Mouse (Mus musculus): ENCODE data around the gene Patl2.
"Not testable (repeated sequence)": the region's sequence is repeated elsewhere in the genome, so short reads cannot be mapped to it uniquely, and the experiment has no call there.

Patl2 gene

DNA sequence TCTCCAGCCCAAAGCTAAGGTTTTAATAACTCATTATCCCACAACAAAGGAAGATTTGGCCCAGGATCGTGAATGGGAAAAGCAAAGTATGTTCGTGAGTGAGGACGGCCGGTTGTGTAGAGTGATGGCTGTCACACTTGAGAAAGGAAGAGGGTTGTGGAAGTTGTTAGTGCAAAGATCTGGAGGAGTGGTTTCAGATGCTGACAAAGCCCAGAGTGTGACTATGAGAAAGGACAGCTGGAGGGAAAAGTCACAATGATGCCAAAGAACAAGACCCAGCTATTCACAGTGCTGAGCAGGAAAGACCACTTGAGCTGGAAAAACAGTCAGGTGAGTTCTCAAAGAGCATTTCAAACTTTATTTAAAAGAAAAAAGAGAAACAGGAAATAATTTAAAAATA is 76.3 kb downstream of the Patl2 start:
- in situ Hi-C loops (cut with MboI; ENCODE audit: low pct_unique_long_range_greater_than_20kb in 1 of 2, low sequenced_read_pairs in 2 of 2, unreplicated experiment in 1 of 2), result no loop called here

GRCm38 (mm10) chr2:122108101-122108500 is 77.9 kb downstream of the Patl2 start:
- in situ Hi-C loops (cut with MboI; ENCODE audit: low pct_unique_long_range_greater_than_20kb in 1 of 2, low sequenced_read_pairs in 2 of 2, unreplicated experiment in 1 of 2), result no loop called here

DNA sequence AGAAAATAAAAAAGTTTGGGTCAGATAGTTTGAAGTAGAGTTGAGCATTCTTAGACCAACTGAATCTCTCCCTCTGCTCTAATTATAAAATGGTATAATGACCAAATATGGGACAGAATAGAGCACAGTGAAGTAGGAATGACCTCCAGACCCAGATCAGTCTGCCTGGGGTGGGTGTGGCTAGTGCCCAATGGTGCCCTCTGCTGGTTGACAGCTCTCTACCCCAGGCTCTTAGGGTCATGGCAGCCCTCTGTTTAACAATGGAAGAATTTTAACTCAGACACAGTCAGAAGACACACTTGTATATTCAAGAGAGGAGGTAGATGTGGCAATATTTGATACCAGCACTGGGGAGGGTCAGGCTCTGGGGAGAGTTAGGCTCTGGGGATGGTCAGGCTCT is 83.9 kb downstream of the Patl2 start:
- in situ Hi-C loops (cut with MboI; ENCODE audit: low pct_unique_long_range_greater_than_20kb in 1 of 2, low sequenced_read_pairs in 2 of 2, unreplicated experiment in 1 of 2), result no loop called here

- in situ Hi-C loops (cut with MboI; ENCODE audit: low pct_unique_long_range_greater_than_20kb in 1 of 2, low sequenced_read_pairs in 2 of 2, unreplicated experiment in 1 of 2), result not testable (repeated sequence)
These were observed 88.3 kb downstream of the Patl2 start for GRCm38 (mm10) chr2:122097686-122098085.

DNA sequence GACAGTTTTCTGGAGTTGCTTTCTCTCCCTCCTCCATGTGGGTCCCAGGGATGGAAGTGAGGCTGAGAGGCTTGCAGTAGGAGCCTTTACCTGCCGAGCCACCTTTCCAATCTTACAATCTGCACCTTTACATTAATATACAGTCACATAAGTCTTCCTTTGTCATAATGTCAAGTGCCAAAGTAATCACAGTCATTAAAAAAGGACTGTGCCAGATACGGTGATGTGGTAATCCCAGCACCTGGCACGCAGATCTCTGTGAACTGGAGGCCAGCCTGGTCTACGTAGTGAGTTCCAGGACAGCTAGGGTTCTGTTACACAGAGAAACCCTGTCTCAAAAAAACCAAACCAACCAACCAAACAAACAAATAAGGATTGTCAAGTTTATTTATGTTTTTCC is 92.1 kb downstream of the Patl2 start:
- in situ Hi-C loops (cut with MboI; ENCODE audit: low pct_unique_long_range_greater_than_20kb in 1 of 2, low sequenced_read_pairs in 2 of 2, unreplicated experiment in 1 of 2), result no loop called here

DNA sequence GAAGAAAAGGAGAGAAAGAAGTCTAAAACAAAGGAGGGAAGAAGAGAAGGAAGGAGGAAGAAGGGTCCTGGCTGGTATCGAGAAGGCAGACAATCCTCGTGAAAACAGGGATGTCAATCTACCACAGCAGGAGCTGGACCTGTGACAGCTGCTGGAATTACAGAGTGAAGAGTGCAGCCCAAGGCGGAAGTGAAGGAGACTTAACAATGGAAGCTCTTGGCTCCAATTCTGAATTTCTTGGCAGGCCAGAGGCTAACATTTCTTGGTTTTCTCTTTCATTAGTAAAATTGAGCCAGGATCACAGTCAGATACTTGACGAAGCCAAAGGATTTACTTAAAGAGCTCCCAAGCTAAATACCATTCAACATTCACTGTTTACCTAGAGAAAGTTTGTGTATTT is 99.5 kb downstream of the Patl2 start:
- in situ Hi-C loops (cut with MboI; ENCODE audit: low pct_unique_long_range_greater_than_20kb in 1 of 2, low sequenced_read_pairs in 2 of 2, unreplicated experiment in 1 of 2), result no loop called here

DNA sequence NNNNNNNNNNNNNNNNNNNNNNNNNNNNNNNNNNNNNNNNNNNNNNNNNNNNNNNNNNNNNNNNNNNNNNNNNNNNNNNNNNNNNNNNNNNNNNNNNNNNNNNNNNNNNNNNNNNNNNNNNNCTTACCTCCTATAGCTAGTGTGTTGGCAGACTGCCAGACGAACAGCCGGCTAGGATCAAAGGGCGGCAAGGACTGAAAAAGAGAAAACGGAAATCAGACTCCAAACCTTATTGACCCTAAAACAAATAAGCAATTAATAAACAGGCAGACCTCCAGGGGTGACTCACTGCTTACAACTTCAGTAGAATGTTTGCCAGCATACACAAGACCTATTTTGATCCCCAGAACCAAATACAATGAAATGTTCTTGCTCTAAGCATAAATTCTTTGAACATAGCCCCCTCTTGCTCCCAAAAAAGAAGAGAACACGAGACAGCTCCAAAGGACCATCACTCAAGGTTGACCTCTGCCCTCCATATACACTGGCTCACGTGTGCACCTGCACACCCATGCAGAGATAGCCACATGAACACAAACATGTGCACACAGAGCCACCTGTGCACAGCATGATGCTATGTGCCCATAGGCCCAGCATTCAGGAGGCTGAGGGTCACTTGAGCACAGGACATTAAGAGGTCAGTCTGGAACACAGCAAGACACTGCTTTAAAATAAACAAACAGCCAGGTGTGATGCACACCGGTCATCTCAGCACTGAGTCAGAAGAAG is 104.1 kb downstream of the Patl2 start:
- in situ Hi-C loops (cut with MboI; ENCODE audit: low pct_unique_long_range_greater_than_20kb in 1 of 2, low sequenced_read_pairs in 2 of 2, unreplicated experiment in 1 of 2), result no loop called here
